Mouse (Mus musculus): ENCODE results near the gene Fstl4. TPM values are rescaled to one million over a fixed set of nuclear protein-coding genes. Genes with fewer than 3 reads are reported as not detected.

The Fstl4 gene
- polyA plus RNA-seq, 1 experiment: 0.18 TPM

DNA sequence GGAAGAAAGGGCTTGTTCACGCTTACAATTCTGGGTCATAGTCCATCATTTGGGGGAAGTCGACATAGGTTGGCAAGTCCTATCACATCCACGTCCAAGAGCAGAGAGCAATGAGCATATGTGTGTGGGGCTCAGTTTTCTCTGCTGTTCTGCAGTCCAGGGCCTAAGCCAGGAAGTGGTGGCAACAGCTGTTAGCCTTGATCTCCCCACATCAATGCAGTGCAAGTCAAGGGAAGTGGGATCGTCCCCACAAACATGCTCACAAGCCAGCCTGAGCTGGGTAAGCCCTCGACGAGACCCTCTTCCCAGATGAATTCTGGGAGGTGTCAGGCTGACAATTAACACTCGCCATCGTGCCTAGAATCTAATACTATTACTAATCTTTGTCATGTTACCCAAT, 222.6 kb downstream of the Fstl4 start:
- DNase-seq (ENCODE audit: low read depth in 1 of 2, low spot score in 2 of 2): no peak
- TF ChIP-seq CTCF (IDR thresholded peaks at IDR 0.05; ENCODE audit: extremely low read depth, insufficient read depth, insufficient read length, insufficient replicate concordance): no peak
- no peak for TF ChIP-seq POLR2A (IDR thresholded peaks at IDR 0.05; ENCODE audit: low read depth, low read length)
- WGBS: 25% methylated on average over 8 of the region's 8 CpGs
- no peak overlapping the region for H3K27ac ChIP-seq (ENCODE audit: insufficient read depth, low read length)
- no peaks in the 10 kb centered on the region for H3K36me3 ChIP-seq (ENCODE audit: control insufficient read depth, insufficient read depth, low read length)
- no peaks in the 10 kb centered on the region for H3K27me3 ChIP-seq (ENCODE audit: control insufficient read depth, insufficient read depth, low read length)
- no peak overlapping the region for H3K4me3 ChIP-seq (ENCODE audit: extremely low read depth, insufficient read depth, insufficient read length)
- H3K4me1 ChIP-seq (ENCODE audit: control insufficient read depth, insufficient read depth, insufficient read length): no peaks in the 10 kb centered on the region

DNA sequence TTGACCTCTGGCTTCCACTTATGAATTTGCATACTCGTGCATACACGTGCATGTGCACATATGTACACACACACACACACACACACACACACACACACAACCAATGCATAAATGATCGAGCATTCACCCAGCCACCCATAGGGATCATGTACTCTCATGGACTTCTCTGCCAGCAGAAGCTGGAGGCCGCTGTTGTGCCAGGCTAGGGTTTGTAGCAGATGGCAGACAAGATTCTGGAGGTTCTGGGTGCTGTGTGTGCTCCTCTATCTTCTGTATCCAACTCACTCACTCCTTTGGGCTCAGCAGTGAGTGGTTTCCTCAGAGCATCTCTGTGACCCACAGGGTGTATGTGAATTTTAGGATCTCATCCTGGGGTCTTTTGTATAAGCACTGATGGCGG, 230.3 kb downstream of the Fstl4 start:
- Histone ChIP-seq H3K36me3 (ENCODE audit: control insufficient read depth, insufficient read depth, low read length) (no peaks in the 10 kb centered on the region), H3K27me3 (ENCODE audit: control insufficient read depth, insufficient read depth, low read length) (no peaks in the 10 kb centered on the region), H3K4me3 (ENCODE audit: extremely low read depth, insufficient read depth, insufficient read length) (no peak overlapping the region), H3K4me1 (ENCODE audit: control insufficient read depth, insufficient read depth, insufficient read length) (no peaks in the 10 kb centered on the region), H3K27ac (ENCODE audit: insufficient read depth, low read length) (no peak overlapping the region)
- TF ChIP-seq POLR2A (IDR thresholded peaks at IDR 0.05; ENCODE audit: low read depth, low read length): no peak
- 84% methylated on average over 5 of the region's 5 CpGs for WGBS
- no peak for DNase-seq (ENCODE audit: low read depth in 1 of 2, low spot score in 2 of 2)

DNA sequence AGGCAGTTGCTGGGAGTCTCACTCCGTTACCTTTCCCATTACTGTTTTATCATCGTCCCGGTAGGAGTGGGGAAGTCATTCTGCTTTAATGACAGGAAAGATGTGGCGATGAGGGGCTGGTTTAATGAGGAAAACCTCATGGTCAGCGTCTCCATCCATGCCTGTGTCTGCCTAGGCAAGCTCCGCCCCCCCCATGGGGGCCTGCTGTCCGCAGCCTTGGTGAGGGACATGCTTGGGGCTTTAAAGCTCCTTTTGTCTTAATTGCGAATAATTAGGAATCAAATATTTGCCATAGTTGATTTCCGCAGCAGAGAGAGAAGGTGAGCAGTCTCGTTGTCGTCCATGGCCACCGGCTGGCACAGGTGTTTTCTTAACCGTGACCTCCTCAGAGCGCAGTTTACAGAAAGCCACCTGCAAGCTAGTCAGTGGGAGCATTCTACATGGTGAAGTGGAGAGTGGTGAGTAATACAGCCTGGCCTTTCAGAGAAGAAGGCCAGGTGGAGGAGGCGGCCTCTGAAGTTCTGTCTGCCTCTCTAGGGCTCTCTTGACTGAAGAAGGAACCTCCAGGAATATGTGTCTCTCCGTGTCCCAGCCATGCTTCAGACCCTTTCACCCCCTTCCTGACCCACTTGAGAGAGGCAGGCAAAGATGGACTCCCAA, 232.1 kb downstream of the Fstl4 start:
- WGBS: 80% methylated on average over 16 of the region's 16 CpGs
- no peak overlapping the region for H3K4me3 ChIP-seq (ENCODE audit: extremely low read depth, insufficient read depth, insufficient read length)
- TF ChIP-seq POLR2A (IDR thresholded peaks at IDR 0.05; ENCODE audit: low read depth, low read length) (no peak), CTCF (IDR thresholded peaks at IDR 0.05; ENCODE audit: extremely low read depth, insufficient read depth, insufficient read length, insufficient replicate concordance) (no peak)

DNA sequence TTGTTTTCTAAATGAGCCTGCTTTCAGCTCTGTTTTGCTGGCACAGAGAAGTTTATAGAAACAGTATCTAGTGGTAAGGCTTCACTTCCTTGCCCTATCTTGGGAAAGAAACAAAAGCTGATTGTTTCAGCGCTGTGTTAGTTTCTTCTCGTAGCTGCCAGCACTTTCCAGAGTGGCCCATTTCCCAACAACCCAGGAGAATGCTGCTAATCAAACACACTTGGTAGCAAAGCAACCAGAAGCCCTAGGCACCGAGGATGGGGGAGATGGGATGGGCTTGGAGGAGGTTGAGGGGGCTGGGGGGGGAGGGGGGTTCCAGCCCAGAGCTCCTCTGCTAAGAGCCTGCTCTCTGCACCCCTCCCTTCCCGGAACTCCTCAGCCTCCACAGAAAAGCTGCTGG, 233.0 kb downstream of the Fstl4 start:
- no peak overlapping the region for H3K4me3 ChIP-seq (ENCODE audit: extremely low read depth, insufficient read depth, insufficient read length)
- DNase-seq (ENCODE audit: low read depth in 1 of 2, low spot score in 2 of 2): no peak
- TF ChIP-seq POLR2A (IDR thresholded peaks at IDR 0.05; ENCODE audit: low read depth, low read length): no peak
- no peak for TF ChIP-seq CTCF (IDR thresholded peaks at IDR 0.05; ENCODE audit: extremely low read depth, insufficient read depth, insufficient read length, insufficient replicate concordance)
- H3K27me3 ChIP-seq (ENCODE audit: control insufficient read depth, insufficient read depth, low read length): no peaks in the 10 kb centered on the region
- no peak overlapping the region for H3K27ac ChIP-seq (ENCODE audit: insufficient read depth, low read length)
- WGBS: 46% methylated on average over 4 of the region's 4 CpGs
- H3K36me3 ChIP-seq (ENCODE audit: control insufficient read depth, insufficient read depth, low read length): no peaks in the 10 kb centered on the region
- H3K4me1 ChIP-seq (ENCODE audit: control insufficient read depth, insufficient read depth, insufficient read length): no peaks in the 10 kb centered on the region

More for the DNA sequence above, 232.1 kb downstream of the Fstl4 start:
- no peaks in the 10 kb centered on the region for H3K36me3 ChIP-seq (ENCODE audit: control insufficient read depth, insufficient read depth, low read length)
- DNase-seq (ENCODE audit: low read depth in 1 of 2, low spot score in 2 of 2): no peak
- H3K27me3 ChIP-seq (ENCODE audit: control insufficient read depth, insufficient read depth, low read length): no peaks in the 10 kb centered on the region
- no peak overlapping the region for H3K27ac ChIP-seq (ENCODE audit: insufficient read depth, low read length)
- H3K4me1 ChIP-seq (ENCODE audit: control insufficient read depth, insufficient read depth, insufficient read length): no peaks in the 10 kb centered on the region

DNA sequence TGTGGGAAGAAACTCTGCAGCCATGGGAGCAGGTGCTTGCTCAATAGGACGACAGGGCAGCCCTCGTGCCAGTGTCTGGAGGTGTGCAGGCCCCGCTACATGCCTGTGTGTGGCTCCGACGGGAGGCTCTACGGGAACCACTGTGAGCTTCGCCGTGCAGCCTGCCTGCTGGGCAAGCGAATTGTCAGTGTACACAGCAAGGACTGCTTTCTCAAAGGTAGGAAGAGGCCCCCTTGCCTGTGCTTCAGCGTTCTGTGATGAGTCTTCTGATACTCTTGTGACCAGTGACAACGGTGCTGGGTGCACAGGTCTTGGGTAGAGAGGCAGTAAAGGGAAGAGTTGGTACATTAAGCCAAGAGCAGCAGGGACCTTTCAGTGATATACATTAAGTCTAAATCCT, 235.8 kb downstream of the Fstl4 start:
- 88% methylated on average over 11 of the region's 11 CpGs for WGBS
- no peak for DNase-seq (ENCODE audit: low read depth in 1 of 2, low spot score in 2 of 2)
- no peaks in the 10 kb centered on the region for H3K4me1 ChIP-seq (ENCODE audit: control insufficient read depth, insufficient read depth, insufficient read length)
- no peak for TF ChIP-seq CTCF (IDR thresholded peaks at IDR 0.05; ENCODE audit: extremely low read depth, insufficient read depth, insufficient read length, insufficient replicate concordance)
- no peak for TF ChIP-seq POLR2A (IDR thresholded peaks at IDR 0.05; ENCODE audit: low read depth, low read length)
- no peaks in the 10 kb centered on the region for H3K36me3 ChIP-seq (ENCODE audit: control insufficient read depth, insufficient read depth, low read length)
- H3K27me3 ChIP-seq (ENCODE audit: control insufficient read depth, insufficient read depth, low read length): no peaks in the 10 kb centered on the region
- H3K4me3 ChIP-seq (ENCODE audit: extremely low read depth, insufficient read depth, insufficient read length): no peak overlapping the region
- no peak overlapping the region for H3K27ac ChIP-seq (ENCODE audit: insufficient read depth, low read length)

DNA sequence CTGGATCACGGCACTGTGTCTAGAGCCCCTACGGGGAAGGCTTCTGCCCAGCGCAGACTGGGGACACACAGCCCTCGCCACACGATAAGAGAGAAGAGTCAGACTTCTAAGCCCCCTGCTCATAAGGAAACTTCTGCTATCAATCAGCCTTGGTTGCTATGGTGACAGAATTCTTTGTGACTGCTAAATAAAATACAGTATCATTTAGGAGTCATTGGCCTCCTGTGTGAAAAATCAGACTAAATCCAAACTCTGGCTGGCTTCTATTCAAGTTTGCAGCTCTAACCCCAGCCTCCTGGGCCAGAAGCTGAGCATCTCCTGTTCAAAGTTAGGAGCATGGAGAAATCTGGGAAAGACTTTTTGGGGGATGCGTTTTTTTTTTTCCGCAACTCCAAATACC, 238.9 kb downstream of the Fstl4 start:
- H3K27me3 ChIP-seq (ENCODE audit: control insufficient read depth, insufficient read depth, low read length): no peaks in the 10 kb centered on the region
- 91% methylated on average over 7 of the region's 7 CpGs for WGBS
- TF ChIP-seq POLR2A (IDR thresholded peaks at IDR 0.05; ENCODE audit: low read depth, low read length) (no peak), CTCF (IDR thresholded peaks at IDR 0.05; ENCODE audit: extremely low read depth, insufficient read depth, insufficient read length, insufficient replicate concordance) (no peak)
- DNase-seq (ENCODE audit: low read depth in 1 of 2, low spot score in 2 of 2): no peak
- no peaks in the 10 kb centered on the region for H3K4me1 ChIP-seq (ENCODE audit: control insufficient read depth, insufficient read depth, insufficient read length)
- H3K4me3 ChIP-seq (ENCODE audit: extremely low read depth, insufficient read depth, insufficient read length): no peak overlapping the region
- no peaks in the 10 kb centered on the region for H3K36me3 ChIP-seq (ENCODE audit: control insufficient read depth, insufficient read depth, low read length)
- H3K27ac ChIP-seq (ENCODE audit: insufficient read depth, low read length): no peak overlapping the region

DNA sequence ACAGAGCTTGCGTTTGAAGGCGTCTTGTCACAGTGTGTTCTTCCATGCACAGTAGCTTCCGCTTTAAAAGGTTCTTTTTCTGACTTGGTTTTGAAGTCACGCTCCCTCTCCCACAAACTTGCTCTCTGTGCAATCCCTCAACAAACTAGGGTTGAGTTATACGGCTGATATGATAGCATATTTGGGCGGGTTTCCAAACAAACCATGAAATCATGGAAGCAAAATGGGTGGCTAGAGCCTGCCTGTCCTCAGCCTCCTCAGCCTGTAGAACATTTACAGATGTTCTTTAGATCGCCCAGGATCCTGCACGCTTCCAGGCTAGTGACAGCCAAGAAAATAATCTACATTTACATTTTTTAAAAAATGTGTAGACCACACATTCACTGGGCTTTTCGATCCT, 239.4 kb downstream of the Fstl4 start:
- H3K27ac ChIP-seq (ENCODE audit: insufficient read depth, low read length): no peak overlapping the region
- H3K4me1 ChIP-seq (ENCODE audit: control insufficient read depth, insufficient read depth, insufficient read length): no peaks in the 10 kb centered on the region
- H3K27me3 ChIP-seq (ENCODE audit: control insufficient read depth, insufficient read depth, low read length): no peaks in the 10 kb centered on the region
- DNase-seq (ENCODE audit: low read depth in 1 of 2, low spot score in 2 of 2): no peak
- no peak for TF ChIP-seq POLR2A (IDR thresholded peaks at IDR 0.05; ENCODE audit: low read depth, low read length)
- H3K36me3 ChIP-seq (ENCODE audit: control insufficient read depth, insufficient read depth, low read length): no peaks in the 10 kb centered on the region
- WGBS: 95% methylated on average over 9 of the region's 9 CpGs
- H3K4me3 ChIP-seq (ENCODE audit: extremely low read depth, insufficient read depth, insufficient read length): no peak overlapping the region

All from spleen, adult 2 months (tissue).